Mouse (Mus musculus) liver, adult 2 months (tissue): ENCODE results near the gene Catip.

Source experiments
- CTCF ChIP-seq: fragments of 200-500 bp; IDR thresholded peaks from 2 replicates; pipeline ENCODE4 v1.5.1; 2011; ENCODE audit warnings: low read depth, low read length, control low read depth
- POLR2A ChIP-seq: fragments of 200-500 bp; IDR thresholded peaks from 2 replicates; pipeline ENCODE4 v1.6.1; 2011; ENCODE audit warnings: low read length, control low read depth; ENCODE audit not compliant: insufficient read depth; ENCODE audit errors: extremely low read depth

GRCm38 (mm10) chr1:74385064-74385463, 23.2 kb downstream of the Catip start:
- TF ChIP-seq CTCF = no peak
- no peak for TF ChIP-seq POLR2A
